Mouse (Mus musculus): ENCODE data around the gene Prr7.
"Not testable (repeated sequence)": the region's sequence is repeated elsewhere in the genome, so short reads cannot be mapped to it uniquely, and the experiment has no call there.

Gene Prr7

DNA sequence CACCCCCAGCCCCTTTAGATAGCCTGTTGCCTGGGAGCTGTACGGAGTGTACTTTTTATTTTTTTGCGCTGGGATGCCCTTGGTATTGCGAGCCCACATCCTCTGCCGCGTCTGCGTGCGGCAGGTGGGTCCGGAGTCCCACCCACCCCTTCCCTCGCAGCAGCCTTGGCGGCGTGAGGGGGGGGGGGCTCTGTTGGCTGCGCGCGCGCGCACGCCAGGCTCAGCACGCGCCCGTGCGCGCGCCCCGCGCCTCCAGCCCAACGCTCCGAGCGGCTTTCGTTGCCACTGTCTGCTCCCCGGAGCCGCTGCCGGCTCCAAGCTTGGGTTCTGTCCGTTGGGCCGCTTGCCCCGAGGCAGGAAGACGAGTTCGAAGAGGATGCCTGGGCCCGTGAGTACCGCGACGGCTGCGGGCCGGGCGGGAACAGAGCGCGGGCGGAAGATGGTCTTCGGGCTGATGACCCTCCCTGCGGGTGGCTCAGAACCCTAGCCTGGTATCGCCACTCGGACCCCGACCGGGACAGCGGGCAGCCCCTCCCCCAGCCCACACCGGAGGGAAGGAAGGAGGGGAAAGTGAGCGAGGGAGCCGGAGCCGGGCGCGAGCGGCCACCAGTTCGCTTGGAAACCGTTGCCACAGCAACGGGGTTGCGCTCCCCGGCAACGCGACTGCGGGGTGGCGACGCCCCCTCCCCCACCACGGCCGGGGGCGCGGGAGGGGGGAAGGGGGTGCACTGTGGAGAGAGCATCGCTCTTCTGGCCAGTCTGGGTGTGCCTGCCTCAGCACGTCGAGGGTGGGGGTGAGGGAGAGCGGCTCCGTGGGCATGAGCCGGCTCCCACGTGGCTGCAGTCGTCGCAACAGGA, at the start of gene Prr7:
Gene Prr7, plus strand, starts transcription at position 241 of the 858 bp plus-strand sequence.
- DNase-seq: no peak

DNA sequence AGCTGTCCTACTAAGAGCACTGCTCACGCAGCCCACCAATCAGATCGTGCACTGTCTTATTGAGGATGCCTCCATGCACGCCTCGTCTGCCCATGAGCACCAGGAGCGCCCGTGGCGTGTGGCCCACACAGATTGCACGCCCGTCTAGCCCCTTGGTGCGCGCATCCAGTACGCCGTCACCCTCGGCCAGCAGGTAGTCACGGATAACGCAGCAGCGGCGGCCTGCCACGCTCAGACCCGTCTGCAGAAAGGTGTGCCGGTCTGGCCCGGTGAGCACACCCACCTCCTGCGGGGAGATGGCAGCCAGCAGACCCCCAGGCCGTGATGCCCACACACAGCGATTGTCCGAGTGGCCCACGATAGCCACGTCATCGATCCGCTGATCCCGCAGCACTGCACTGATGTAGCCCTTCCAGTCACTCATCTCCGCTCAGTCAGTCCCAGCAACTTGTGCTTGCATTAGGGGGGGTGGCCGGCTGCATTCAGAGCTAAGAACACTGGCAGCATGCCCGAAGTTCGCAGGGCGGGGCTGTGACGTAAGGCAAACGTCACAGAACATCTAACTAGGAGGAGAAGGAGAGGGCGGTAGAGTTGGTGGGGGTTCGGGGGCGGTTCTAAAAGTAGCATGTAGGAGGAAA, 49.2 kb upstream of the Prr7 start, which contains the start of gene Pfn3:
Gene Pfn3, minus strand, starts transcription at position 490 of the 638 bp plus-strand sequence.
- DNase-seq: no peak

DNA sequence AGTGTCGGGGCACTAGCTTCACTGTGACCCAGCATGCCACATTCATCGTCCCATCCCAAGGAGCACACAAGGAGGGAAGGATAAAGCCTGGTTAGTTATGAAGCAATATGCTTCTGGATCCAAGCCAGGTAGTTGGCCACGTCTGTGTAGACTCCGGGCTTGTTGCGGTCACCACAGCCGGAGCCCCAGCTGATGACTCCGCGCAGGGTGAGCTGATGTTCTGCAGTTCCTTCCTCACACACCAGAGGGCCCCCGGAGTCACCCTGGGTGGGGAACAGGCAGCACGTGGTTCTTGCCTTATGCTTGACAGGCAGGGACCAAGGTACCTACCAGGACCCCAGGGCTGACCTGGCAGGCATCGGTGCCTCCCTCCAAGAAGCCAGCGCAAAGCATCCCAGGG, 46.1 kb upstream of the Prr7 start:
- DNase-seq: peak; percentile 86

DNA sequence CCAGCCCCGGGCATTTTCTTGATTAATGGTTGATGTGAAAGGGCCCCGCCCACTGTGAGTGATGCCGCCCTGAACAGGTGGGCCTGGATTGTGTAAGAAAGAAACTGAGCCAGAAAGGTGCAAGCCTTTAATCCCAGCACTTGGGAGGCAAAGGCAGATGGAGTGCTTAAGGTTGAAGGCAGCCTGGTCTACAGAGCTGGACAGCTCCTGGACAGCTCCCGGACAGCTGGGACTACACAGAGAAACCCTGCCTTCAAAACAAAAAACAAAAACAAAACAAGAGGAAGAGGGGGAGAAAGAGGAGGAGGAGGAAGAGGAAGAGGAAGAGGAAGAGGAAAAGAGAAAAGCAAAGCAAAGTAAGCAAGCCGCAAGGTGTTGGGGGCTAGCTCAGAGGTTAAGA, 44.9 kb upstream of the Prr7 start:
- DNase-seq: no peak

DNA sequence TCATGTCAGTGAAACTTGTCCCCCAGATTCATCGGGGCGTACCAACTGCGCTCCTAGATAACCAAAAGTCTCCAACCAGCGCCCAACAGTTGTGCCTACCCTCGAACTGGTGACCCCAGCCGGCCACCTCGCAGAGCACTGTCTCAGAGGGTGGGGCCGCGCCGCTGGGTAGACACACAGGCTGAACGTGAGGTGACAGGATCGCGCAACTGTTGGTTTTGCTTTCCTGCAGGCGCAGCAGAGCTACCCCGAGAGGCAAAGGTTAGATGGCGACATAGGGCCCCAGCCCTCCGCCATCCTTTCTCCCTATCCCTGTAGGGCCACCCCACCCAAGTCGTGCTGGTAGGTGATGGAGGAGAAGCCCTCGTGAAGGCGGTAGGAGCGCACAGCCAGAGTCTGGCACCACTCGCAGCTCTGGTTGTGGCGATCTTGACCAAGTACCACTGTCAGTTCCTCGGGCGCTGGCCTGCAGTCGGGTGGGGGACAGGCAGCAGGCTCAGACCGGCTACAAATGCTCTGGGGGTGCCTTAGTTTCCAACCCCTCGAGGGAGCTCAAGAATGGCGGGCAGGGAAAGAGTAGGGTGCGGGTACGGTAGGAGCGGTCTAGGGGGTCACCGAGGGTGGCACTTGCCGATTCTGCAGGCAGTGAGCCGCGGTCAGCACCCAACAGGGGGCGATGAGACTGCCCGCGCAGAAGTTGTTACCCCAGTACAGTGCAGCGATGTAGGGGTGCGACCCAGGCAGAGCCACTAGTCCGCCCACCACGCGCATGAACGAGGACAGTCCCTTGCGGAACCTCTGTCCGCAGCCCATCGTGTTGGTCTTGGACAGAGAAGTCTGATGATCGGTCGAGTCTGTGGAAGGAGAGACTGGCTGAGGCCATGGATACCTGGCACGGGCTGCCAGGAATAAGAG, 43.8 kb upstream of the Prr7 start:
- DNase-seq: no peak

DNA sequence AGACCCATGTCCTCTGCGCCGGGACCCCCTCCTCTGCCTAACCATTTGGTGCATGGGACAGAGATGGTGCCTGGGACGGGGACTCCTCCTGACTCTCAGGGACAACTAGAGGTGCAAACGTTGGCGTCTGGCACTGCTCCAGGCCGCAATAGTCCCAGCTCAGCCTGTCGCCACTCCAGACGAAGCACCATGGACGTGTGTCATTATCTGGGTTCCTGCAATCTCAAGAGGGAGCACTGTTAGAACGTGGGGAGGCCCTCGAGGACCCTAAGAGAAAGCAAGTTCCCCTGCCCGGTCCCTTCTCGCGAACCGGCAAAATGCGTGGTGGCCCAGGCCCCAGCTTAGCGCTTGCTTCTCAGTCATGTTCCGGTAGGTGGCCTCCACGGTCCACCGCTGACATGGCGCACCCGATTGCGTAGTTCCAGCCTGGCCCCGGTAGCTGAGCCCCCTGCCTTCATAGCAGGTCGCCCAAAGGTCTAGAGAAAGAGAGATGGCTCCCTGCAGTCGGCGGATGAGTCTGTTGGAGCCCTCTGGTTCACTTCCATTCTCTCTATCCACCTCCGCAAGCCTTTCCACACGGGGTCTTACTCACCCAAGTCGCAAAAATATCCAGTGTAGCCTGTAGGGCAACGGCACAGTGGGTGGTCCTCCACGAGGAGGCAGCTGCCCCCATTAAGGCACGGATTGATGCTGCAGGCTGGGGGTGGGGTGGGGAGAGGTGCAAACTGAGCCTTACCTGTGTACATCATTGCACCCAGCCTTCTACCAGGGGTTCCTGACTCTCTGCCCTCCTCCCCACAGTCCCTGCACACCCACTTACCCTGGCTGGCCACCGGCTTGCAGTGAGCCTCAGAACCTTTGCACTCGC, 42.9 kb upstream of the Prr7 start:
- peak; percentile 55 for DNase-seq

DNA sequence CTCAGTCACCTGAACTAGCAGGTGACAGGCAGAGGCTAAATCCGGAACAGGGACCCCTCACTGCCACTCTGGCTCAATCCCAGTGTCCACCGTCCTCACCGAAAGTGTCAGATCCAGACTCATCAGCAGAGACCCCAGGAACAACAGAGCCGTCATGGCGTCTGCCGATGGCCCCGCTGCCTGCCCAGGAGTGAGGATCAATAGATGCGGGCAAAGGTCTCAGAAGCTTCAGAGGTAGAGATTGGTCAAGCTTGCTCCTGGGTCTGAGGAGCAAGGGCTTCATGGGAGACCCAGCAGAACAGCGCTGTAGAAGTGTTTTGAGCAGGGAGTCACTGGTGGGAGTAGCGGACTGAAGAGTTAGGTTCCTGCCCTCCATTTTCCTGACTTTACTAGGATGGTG, 37.5 kb upstream of the Prr7 start, which contains the start of gene F12:
Gene F12, minus strand, starts transcription at position 181 of the 400 bp plus-strand sequence.
- DNase-seq: no peak

DNA sequence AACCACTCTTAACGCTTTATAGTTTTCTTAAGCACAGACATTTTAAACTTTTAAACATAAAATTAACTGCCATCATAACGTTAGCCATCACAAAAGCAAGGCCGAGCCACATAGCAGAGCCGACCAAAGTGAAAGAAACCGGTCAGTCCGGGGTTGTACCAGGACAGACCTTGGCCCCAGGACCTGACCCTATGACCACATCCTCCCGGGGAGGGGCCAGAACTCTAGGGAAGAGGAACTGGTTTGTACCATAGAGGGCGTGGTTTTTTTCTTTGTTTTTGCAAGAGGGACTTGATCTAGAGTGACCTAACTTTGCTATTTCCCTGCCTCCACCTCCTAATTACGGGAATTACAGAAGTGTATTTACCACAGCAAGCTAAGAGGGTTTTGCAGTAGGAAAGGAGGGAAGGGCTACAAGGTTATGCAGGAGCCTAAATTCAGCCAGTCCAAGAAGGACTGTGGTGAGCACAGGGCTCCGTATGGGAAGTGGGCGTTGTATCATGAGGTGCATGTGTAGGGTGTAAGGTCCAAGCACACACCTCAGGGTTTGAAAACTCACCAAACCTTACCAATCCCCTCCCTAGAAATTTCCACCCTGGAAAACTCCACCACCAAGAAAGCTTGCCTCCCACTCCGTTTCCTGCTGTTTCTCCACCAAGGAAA, 34.7 kb upstream of the Prr7 start:
- DNase-seq: no peak

DNA sequence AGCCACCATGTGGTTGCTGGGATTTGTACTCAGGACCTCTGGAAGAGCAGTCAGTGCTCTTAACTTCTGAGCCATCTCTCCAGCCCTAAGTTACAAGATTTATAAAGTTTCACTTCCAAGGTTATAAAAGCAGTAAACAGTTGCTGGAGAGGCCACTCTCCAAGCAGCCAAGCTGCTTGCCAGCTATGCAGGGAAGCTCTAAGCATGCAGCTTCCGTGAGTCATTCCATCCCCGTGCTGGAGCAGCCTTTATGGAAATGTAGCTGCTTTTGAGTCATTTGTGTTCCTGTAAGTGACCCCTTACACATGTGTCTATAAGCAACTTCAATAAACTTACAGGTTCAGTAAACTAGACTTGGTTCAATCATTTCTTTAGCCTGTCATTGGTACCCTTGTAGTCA, 33.5 kb upstream of the Prr7 start:
- no peak for DNase-seq

DNA sequence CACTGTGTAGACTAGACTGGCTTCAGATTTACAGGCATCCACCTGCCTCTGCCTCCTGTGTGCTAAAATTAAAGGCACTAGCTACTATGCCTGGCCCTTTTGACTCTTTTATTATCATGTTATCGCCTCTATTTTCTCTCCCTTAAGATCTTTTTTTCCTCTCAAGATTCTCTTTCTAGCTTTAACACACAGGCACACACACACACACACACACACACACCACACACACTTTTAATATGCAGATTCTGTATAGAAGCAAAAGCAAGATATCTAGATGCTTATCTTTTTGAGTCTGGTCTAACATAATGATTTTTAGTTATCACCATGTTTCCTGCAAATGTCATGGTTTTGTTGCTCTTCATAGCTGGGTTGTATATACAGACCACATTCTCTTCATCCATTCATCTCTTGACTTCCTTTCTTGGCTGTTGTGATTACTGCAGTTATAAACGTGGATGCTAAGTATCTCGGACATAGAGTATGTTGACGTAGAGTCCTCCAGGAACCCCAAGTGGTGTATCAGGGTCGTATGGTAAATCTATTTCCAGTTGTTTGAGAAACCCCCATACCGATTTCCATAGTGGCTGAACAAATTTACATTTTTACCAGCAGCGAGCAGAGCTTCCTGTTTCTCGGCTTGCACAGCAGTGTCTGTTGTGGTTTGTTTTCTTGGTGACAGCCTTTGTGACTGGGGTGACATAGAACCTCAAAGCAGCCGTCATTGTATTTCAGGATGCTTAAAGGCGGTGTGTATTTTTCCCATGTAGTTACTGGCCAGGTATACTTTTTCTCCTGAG, 32.0 kb upstream of the Prr7 start:
- DNase-seq: no peak

DNA sequence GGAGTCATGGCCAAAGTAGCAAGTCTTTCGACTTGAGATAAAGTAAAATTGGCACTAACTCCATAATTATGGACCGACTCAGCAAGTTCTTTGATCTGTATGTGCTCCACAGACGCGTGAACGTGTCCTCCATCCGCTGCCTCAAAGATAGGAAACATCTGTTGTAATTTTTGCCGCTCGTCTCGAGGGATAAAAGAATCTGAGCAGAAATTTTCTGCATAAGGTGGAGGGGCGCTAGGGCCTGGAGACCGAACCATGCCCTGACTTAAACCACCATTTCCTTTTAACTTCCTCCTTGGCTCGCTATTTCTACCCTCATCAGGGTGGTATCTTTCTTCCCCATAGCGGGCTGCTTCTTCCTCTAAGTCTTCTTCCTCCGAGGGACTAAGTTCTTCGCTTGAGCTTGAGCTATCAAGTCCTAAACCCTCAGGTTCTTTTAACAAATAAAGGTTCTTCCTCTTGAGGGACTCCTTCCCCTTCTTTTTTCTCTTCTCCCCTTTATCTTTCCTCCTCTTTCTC, 26.9 kb upstream of the Prr7 start:
- DNase-seq: not testable (repeated sequence)

DNA sequence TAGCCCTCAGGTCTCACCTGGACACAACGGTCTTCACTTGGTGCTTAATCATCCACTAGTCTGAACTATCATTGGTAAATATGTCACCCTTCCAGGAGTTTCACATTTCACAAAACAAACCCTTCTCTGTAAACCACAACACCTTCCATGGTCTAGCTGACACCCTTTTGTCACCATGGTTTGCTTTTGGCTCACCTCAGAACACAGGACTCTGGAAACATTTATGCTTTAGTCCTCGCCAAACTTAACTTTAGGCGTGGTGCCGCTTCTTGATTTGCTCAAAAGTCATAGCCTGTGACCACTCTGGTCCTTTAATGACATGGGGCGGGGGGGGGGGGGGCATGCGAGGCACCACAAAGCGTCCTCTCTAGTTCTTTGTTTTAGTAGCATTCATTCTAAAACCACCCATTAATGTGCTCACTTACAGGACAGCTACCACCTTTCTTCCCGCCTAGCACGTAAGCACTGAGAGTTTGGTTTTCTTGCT, 20.2 kb upstream of the Prr7 start:
- no peak for DNase-seq

DNA sequence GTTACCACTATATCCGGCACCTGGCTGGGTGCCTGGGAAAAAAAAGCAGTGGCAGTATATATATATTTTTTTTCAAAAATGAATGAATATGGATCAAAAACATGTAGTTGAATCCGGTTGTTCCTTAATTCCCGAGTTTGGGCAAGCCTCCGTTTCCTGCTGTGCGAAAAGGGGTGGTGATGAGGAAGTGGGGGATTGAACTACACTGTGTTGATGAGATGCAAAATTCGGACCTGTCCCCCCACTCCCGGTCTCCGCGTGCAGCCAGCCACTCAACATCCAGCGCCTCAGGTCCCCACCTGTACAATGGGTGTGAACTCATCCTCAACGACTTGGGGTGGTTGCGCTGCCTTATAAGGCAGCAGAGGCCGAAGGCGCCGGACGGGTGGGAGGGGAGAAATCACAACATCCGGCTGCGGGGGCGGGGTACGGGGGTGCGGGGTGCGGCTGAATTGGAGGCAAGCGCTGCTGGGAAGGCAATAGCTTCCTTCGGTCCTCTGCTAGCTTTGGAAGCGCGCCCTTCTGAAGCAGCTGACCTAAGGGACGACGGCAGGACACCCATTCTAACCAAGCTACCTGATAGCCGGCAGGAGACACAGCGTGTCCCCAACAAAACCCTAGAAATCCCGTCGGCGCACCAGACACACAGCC, 19.7 kb upstream of the Prr7 start:
- peak; percentile 79 for DNase-seq

DNA sequence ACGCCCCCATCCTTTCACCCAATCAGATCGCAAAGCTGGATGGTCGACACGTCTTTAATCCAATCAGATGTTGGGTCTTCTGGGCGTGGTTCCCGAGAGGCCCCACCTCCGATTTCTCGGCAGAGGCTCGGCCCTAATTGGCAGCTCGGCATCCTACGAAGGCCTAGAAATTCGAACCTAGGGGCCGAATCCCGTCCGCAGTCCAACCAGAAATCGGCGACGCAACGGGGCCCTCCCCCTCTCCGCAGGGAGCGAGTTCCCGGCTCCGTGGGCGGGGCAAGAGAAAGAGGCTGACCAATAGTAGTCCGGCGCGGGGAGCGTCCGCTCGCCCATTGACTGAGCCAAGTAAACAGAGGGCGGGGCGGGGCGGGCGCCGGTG, 19.1 kb upstream of the Prr7 start, which contains the start of gene Grk6:
Gene Grk6, plus strand, starts transcription at position 136 of the 379 bp plus-strand sequence.
- peak; percentile 100 for DNase-seq

DNA sequence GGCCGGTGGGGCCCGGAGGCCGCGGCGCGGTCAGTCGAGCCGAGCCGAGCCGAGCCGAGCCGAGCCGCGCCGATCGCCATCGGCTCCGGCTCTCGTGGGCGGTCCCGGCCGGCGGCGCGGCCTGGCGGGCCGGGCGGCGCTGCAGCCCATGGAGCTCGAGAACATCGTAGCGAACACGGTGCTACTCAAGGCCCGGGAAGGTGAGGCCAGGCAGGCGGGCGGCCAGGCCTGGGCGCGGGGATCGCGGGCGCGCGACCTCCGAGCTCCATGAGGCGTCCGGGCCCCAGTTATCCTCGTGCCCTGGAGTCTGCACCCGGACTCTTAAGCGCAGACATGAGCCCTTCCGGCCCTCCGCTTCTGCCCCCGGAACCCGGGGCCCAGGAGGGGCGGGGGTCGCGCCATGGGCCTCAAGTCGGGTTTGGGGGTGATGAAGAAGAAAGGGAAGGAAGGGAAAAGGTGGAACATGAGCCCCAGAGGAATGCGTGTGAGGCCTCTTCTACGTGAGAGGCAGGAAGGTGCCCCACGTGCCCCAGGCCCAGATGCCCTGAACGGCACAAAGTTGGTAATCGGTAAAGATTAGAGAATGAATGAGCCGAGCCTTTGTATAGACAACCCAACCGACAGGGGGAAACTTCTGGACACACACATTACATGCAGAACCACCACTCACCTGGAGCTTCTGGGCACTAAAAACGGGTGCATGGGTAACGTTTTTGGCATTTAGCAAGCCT, 18.5 kb upstream of the Prr7 start:
- no peak for DNase-seq

DNA sequence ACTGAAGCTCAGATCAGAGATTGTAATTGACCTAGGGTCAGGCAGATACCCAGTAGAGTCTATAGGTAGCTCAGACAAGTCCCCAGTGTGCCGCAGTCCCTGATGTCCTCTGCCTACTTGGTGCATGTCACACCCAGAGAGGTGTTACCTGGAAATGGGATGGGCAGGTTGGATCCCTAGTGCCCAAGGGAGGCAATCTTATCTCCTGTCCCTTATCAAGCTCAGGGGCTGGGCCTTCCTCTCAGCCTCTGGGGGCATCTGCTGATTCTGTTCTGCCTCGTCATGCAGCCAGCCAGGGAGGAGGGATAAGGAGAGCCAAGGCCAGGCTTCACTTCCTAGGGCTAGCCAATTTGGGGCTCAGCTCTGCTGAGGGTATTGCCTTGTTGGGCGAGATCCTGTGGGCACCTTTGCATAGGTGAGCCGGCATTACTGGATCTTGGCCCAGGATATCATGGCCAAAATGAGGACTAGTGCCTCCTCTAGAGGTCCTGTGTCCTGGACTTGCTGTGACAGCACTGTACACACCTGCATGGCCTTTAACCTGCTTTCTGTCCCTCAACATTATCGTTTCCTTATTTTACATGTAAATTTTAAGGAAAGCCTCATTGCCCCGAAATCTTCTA, 17.5 kb upstream of the Prr7 start:
- DNase-seq: no peak

DNA sequence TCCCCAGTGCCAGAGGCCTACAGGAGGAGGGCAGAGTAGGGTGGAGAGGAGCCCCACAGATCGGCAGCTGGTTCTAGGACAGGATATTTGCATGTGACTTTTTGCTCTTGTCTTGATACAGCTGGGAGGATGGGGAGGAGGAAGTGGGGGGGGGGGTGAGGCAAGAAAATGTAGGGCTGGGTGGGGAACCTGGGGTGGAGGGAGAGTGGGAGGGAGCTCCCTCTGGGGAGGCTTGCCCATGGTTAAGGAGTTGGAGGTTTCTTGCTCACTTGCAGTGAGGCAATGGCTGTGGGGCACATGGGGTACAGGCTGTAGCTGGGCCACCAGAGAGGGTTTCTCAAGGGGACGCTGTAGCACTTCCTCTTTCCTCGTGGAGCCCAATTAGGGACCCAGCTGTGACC, 16.5 kb upstream of the Prr7 start:
- DNase-seq: no peak

DNA sequence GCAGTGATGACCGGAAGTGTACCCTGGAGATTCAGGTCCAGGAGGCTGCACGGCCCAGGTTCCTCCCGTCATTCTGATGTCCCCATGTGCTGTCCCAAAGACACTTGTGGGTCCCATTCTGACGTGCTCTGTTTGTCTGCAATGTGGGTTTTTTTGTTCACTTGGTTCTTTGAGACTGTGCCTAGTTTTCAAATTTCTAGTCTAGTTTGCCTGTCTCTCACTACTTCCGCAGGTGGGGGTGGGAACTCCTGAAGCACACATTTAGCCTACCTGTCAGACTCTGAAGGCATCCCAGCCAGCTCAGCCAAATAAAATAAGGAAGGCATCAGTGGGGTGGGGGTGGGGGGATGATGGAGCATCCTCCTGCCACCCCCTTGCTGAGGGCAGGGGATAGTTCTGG, 15.9 kb upstream of the Prr7 start:
- no peak for DNase-seq

DNA sequence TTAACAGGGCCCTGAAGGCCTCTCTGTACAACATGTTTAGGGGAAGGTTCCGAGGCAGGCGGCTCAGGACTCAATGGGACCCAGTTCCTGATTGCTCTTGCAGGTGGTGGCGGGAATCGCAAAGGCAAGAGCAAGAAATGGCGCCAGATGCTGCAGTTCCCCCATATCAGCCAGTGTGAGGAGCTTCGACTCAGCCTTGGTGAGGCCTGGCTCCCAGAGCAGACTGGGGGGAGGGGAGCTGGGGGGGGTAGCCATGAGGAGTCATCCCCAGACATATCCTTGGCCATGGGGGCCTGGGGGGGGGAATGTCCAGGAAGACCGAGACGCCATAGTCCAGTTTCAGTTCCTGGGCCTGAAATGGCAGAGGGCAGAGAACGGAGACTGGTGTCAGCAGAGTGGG, 14.9 kb upstream of the Prr7 start:
- DNase-seq: no peak

Measured in cerebellum, adult 9-10 months (tissue).